Mouse (Mus musculus): ENCODE data around the gene Hyal2. TPM values are rescaled to one million over a fixed set of nuclear protein-coding genes. Genes with fewer than 3 reads are reported as not detected.
"Not testable (repeated sequence)": the region's sequence is repeated elsewhere in the genome, so short reads cannot be mapped to it uniquely, and the experiment has no call there.

Gene Hyal2
- polyA plus RNA-seq, 1 experiment from 2014 or later, result 107 TPM

- H3K27ac ChIP-seq (ENCODE audit: low read depth), result peak overlapping the region; percentile 80
- H3K27me3 ChIP-seq (replicated peaks; ENCODE audit: control insufficient read depth, insufficient read depth, low read length), result no peaks in the 10 kb centered on the region
- WGBS, result 0% methylated on average over 23 of the region's 23 CpGs
- peaks cover 29% of the 10 kb centered on the region for H3K4me1 ChIP-seq (replicated peaks; ENCODE audit: control insufficient read depth, insufficient read depth, low read length)
- H3K4me3 ChIP-seq (ENCODE audit: low read depth, low read length), result peak overlapping the region; percentile 70
- peaks cover 42% of the 10 kb centered on the region for H3K36me3 ChIP-seq (ENCODE audit: control insufficient read depth, insufficient read depth, low read length)
- H3K4me2 ChIP-seq (ENCODE audit: low read length), result peak overlapping the region; percentile 95
- no peaks in the 10 kb centered on the region for H3K9me3 ChIP-seq (ENCODE audit: control insufficient read depth, low read length)
- DNase-seq (ENCODE audit: low spot score), result no peak
- peak; percentile 29 for ATAC-seq (replicated peaks; ENCODE audit: low FRiP score, low TSS enrichment, low read depth)
- H3K9ac ChIP-seq (ENCODE audit: low read length), result peak overlapping the region; percentile 71
These were observed 1.5 kb downstream of the Hyal2 start for GRCm38 (mm10) chr9:107569270-107569669.

- Histone ChIP-seq H3K9me3 (ENCODE audit: control insufficient read depth, low read length) (no peaks in the 10 kb centered on the region), H3K4me3 (ENCODE audit: low read depth, low read length) (peak overlapping the region; percentile 70), H3K27ac (ENCODE audit: low read depth) (peak overlapping the region; percentile 80; the same call in 1 of the 2 replicates), H3K4me2 (ENCODE audit: low read length) (peak overlapping the region; percentile 95), H3K27me3 (replicated peaks; ENCODE audit: control insufficient read depth, insufficient read depth, low read length) (no peaks in the 10 kb centered on the region), H3K9ac (ENCODE audit: low read length) (peak overlapping the region; percentile 71), H3K4me1 (replicated peaks; ENCODE audit: control insufficient read depth, insufficient read depth, low read length) (peaks cover 29% of the 10 kb centered on the region), H3K36me3 (ENCODE audit: control insufficient read depth, insufficient read depth, low read length) (peaks cover 39% of the 10 kb centered on the region)
- WGBS, result 42% methylated on average over 13 of the region's 13 CpGs
- no peak for ATAC-seq (replicated peaks; ENCODE audit: low FRiP score, low TSS enrichment, low read depth)
- DNase-seq (ENCODE audit: low spot score), result no peak
These were observed 2.3 kb downstream of the Hyal2 start for GRCm38 (mm10) chr9:107570016-107570415.

GRCm38 (mm10) chr9:107570845-107571244, 3.1 kb downstream of the Hyal2 start:
- Histone ChIP-seq H3K9ac (ENCODE audit: low read length) (no peak overlapping the region; the same call in 1 of the 2 replicates), H3K4me3 (ENCODE audit: low read depth, low read length) (peak overlapping the region; percentile 70; the same call in 1 of the 2 replicates), H3K4me1 (replicated peaks; ENCODE audit: control insufficient read depth, insufficient read depth, low read length) (peaks cover 29% of the 10 kb centered on the region), H3K4me2 (ENCODE audit: low read length) (peak overlapping the region; percentile 95), H3K27me3 (replicated peaks; ENCODE audit: control insufficient read depth, insufficient read depth, low read length) (no peaks in the 10 kb centered on the region), H3K27ac (ENCODE audit: low read depth) (no peak overlapping the region), H3K36me3 (ENCODE audit: control insufficient read depth, insufficient read depth, low read length) (peaks cover 39% of the 10 kb centered on the region), H3K9me3 (ENCODE audit: control insufficient read depth, low read length) (no peaks in the 10 kb centered on the region)
- WGBS, result 84% methylated on average over 21 of the region's 21 CpGs
- DNase-seq (ENCODE audit: low spot score) (no peak), ATAC-seq (replicated peaks; ENCODE audit: low FRiP score, low TSS enrichment, low read depth) (no peak)

GRCm38 (mm10) chr9:107571534-107572326, 4.0 kb downstream of the Hyal2 start:
- Histone ChIP-seq H3K9ac (ENCODE audit: low read length) (no peak overlapping the region), H3K4me2 (ENCODE audit: low read length) (no peak overlapping the region), H3K27ac (ENCODE audit: low read depth) (no peak overlapping the region), H3K27me3 (replicated peaks; ENCODE audit: control insufficient read depth, insufficient read depth, low read length) (no peaks in the 10 kb centered on the region), H3K4me1 (replicated peaks; ENCODE audit: control insufficient read depth, insufficient read depth, low read length) (peaks cover 29% of the 10 kb centered on the region), H3K4me3 (ENCODE audit: low read depth, low read length) (no peak overlapping the region), H3K36me3 (ENCODE audit: control insufficient read depth, insufficient read depth, low read length) (peaks cover 39% of the 10 kb centered on the region), H3K9me3 (ENCODE audit: control insufficient read depth, low read length) (no peaks in the 10 kb centered on the region)
- DNase-seq (ENCODE audit: low spot score) (no peak), ATAC-seq (replicated peaks; ENCODE audit: low FRiP score, low TSS enrichment, low read depth) (no peak)
- WGBS, result 90% methylated on average over 22 of the region's 22 CpGs

GRCm38 (mm10) chr9:107572327-107572662, 4.5 kb downstream of the Hyal2 start:
- Histone ChIP-seq H3K4me3 (ENCODE audit: low read depth, low read length) (no peak overlapping the region), H3K4me1 (replicated peaks; ENCODE audit: control insufficient read depth, insufficient read depth, low read length) (peaks cover 32% of the 10 kb centered on the region), H3K27ac (ENCODE audit: low read depth) (no peak overlapping the region), H3K9ac (ENCODE audit: low read length) (no peak overlapping the region), H3K36me3 (ENCODE audit: control insufficient read depth, insufficient read depth, low read length) (peaks cover 39% of the 10 kb centered on the region), H3K9me3 (ENCODE audit: control insufficient read depth, low read length) (no peaks in the 10 kb centered on the region), H3K27me3 (replicated peaks; ENCODE audit: control insufficient read depth, insufficient read depth, low read length) (no peaks in the 10 kb centered on the region), H3K4me2 (ENCODE audit: low read length) (no peak overlapping the region)
- 100% methylated on average over 2 of the region's 2 CpGs for WGBS
- no peak for ATAC-seq (replicated peaks; ENCODE audit: low FRiP score, low TSS enrichment, low read depth)
- DNase-seq (ENCODE audit: low spot score), result no peak

GRCm38 (mm10) chr9:107573774-107574173, 6.0 kb downstream of the Hyal2 start:
- not testable (repeated sequence) for H3K9ac ChIP-seq (ENCODE audit: low read length); H3K27ac ChIP-seq (ENCODE audit: low read depth); H3K9me3 ChIP-seq (ENCODE audit: control insufficient read depth, low read length); ATAC-seq (replicated peaks; ENCODE audit: low FRiP score, low TSS enrichment, low read depth); H3K4me2 ChIP-seq (ENCODE audit: low read length); DNase-seq (ENCODE audit: low spot score); H3K27me3 ChIP-seq (replicated peaks; ENCODE audit: control insufficient read depth, insufficient read depth, low read length); H3K4me3 ChIP-seq (ENCODE audit: low read depth, low read length)
- 82% methylated on average over 6 of the region's 6 CpGs for WGBS
- peaks cover 25% of the 10 kb centered on the region for H3K4me1 ChIP-seq (replicated peaks; ENCODE audit: control insufficient read depth, insufficient read depth, low read length)
- peaks cover 39% of the 10 kb centered on the region for H3K36me3 ChIP-seq (ENCODE audit: control insufficient read depth, insufficient read depth, low read length)

- Histone ChIP-seq H3K4me3 (ENCODE audit: low read depth, low read length) (no peak overlapping the region), H3K27ac (ENCODE audit: low read depth) (peak overlapping the region; percentile 66), H3K4me1 (replicated peaks; ENCODE audit: control insufficient read depth, insufficient read depth, low read length) (peaks cover 16% of the 10 kb centered on the region), H3K27me3 (replicated peaks; ENCODE audit: control insufficient read depth, insufficient read depth, low read length) (no peaks in the 10 kb centered on the region), H3K36me3 (ENCODE audit: control insufficient read depth, insufficient read depth, low read length) (peaks cover 36% of the 10 kb centered on the region), H3K9me3 (ENCODE audit: control insufficient read depth, low read length) (no peaks in the 10 kb centered on the region), H3K4me2 (ENCODE audit: low read length) (no peak overlapping the region), H3K9ac (ENCODE audit: low read length) (no peak overlapping the region)
- WGBS, result 74% methylated on average over 14 of the region's 14 CpGs
- peak; percentile 72 for ATAC-seq (replicated peaks; ENCODE audit: low FRiP score, low TSS enrichment, low read depth)
- no peak for DNase-seq (ENCODE audit: low spot score)
These were observed 8.0 kb downstream of the Hyal2 start for GRCm38 (mm10) chr9:107575579-107576356.

- peak within 1 kb of the TSS; percentile 44 for H3K9ac ChIP-seq (ENCODE audit: low read length)
- H3K27ac ChIP-seq (ENCODE audit: low read depth), result peak within 1 kb of the TSS; percentile 66
- DNase-seq (ENCODE audit: low spot score), result peak; percentile 86
- peaks cover 8% of the 10 kb centered on the region for H3K4me1 ChIP-seq (replicated peaks; ENCODE audit: control insufficient read depth, insufficient read depth, low read length)
- 21% methylated on average over 16 of the region's 16 CpGs for WGBS
- no peaks in the 10 kb centered on the region for H3K9me3 ChIP-seq (ENCODE audit: control insufficient read depth, low read length)
- ATAC-seq (replicated peaks; ENCODE audit: low FRiP score, low TSS enrichment, low read depth), result peak; percentile 47
- H3K4me2 ChIP-seq (ENCODE audit: low read length), result peak within 1 kb of the TSS; percentile 55
- peaks cover 28% of the 10 kb centered on the region for H3K36me3 ChIP-seq (ENCODE audit: control insufficient read depth, insufficient read depth, low read length)
- peak within 1 kb of the TSS; percentile 28 for H3K4me3 ChIP-seq (ENCODE audit: low read depth, low read length)
- H3K27me3 ChIP-seq (replicated peaks; ENCODE audit: control insufficient read depth, insufficient read depth, low read length), result no peaks in the 10 kb centered on the region
These were observed 8.8 kb downstream of the Hyal2 start, which contains the start of gene Hyal1 for GRCm38 (mm10) chr9:107576357-107577107. Gene Hyal1, plus strand, starts transcription at chr9:107576927.
